Mouse (Mus musculus): ENCODE data around the gene Psmf1. TPM values are rescaled to one million over a fixed set of nuclear protein-coding genes. Genes with fewer than 3 reads are reported as not detected.

The Psmf1 gene
- polyA plus RNA-seq, 1 experiment from 2014 or later = 44.3 TPM

- H3K9me3 ChIP-seq (replicated peaks; ENCODE audit: control insufficient read depth, low read length) = no peaks in the 10 kb centered on the region
- no peak within 1 kb of the TSS for H3K4me3 ChIP-seq (ENCODE audit: low read depth, low read length)
- H3K4me1 ChIP-seq (ENCODE audit: control insufficient read depth, low read depth, low read length) = no peaks in the 10 kb centered on the region
- no peak for ATAC-seq (ENCODE audit: low read depth)
- H3K27me3 ChIP-seq (ENCODE audit: control insufficient read depth, insufficient read depth, low read depth, low read length) = no peaks in the 10 kb centered on the region; the same call in 1 of the 2 replicates
- no peak within 1 kb of the TSS for H3K9ac ChIP-seq (ENCODE audit: low read depth, low read length)
- H3K27ac ChIP-seq (ENCODE audit: low read length) = no peak within 1 kb of the TSS
- WGBS (ENCODE audit: insufficient replicate concordance) = 44% methylated on average over 3 of the region's 3 CpGs
- no peaks in the 10 kb centered on the region for H3K36me3 ChIP-seq (ENCODE audit: control insufficient read depth, insufficient read depth)
- no peak within 1 kb of the TSS for H3K4me2 ChIP-seq (ENCODE audit: low read depth, low read length)
These were observed 75.6 kb downstream of the Psmf1 start, which contains the start of gene Rad21l for GRCm38 (mm10) chr2:151668433-151668832. Rad21l (minus strand) TSS chr2:151668533.

Other genes with a start within 250 kb of the Psmf1 start
- 112 and 114 TPM in 2 replicates for gene Fkbp1a, start 201.7 kb downstream of the Psmf1 start, polyA plus RNA-seq (2015; fragmentation: Nextera tagmentation; extraction: Ambion mirVana)
- 0.06 and 0.24 TPM in 2 replicates for gene Sdcbp2, start 171.6 kb downstream of the Psmf1 start, polyA plus RNA-seq (2015; fragmentation: Nextera tagmentation; extraction: Ambion mirVana)
- 0.04 and 0.08 TPM in 2 replicates for gene Snph, start 111.6 kb downstream of the Psmf1 start, polyA plus RNA-seq (2015; fragmentation: Nextera tagmentation; extraction: Ambion mirVana)
- not detected in 2 replicates for gene Rad21l, start 75.7 kb downstream of the Psmf1 start, polyA plus RNA-seq (2015; fragmentation: Nextera tagmentation; extraction: Ambion mirVana)
- 0.11 TPM in 1 of 2 replicates, not detected in the other for gene Tmem74b, start 42.2 kb downstream of the Psmf1 start, polyA plus RNA-seq (2015; fragmentation: Nextera tagmentation; extraction: Ambion mirVana)
- gene Rspo4, start 98.7 kb upstream of the Psmf1 start, polyA plus RNA-seq (2015; fragmentation: Nextera tagmentation; extraction: Ambion mirVana) = 0.09 TPM in 1 of 2 replicates, not detected in the other
- gene Angpt4, start 167.0 kb upstream of the Psmf1 start, polyA plus RNA-seq (2015; fragmentation: Nextera tagmentation; extraction: Ambion mirVana) = 0.06 and 0.11 TPM in 2 replicates
- gene Fam110a, start 236.0 kb upstream of the Psmf1 start, polyA plus RNA-seq (2015; fragmentation: Nextera tagmentation; extraction: Ambion mirVana) = 9.2 and 9.6 TPM in 2 replicates

Data from liver, embryonic 16.5 days (tissue).